Mouse (Mus musculus): ENCODE data around the gene Hmgcl. TPM values are rescaled to one million over a fixed set of nuclear protein-coding genes. Genes with fewer than 3 reads are reported as not detected.

Hmgcl gene
- polyA plus RNA-seq, 1 experiment from 2014 or later = 81.7 TPM

Other genes with a start within 250 kb of the Hmgcl start
- gene Il22ra1, start 218.3 kb upstream of the Hmgcl start, polyA plus RNA-seq (2014; fragmentation: Nextera tagmentation; extraction: Ambion mirVana) = 0.33 and 0.35 TPM in 2 replicates
- gene Myom3, start 186.7 kb upstream of the Hmgcl start, polyA plus RNA-seq (2014; fragmentation: Nextera tagmentation; extraction: Ambion mirVana) = 9.9 and 10.2 TPM in 2 replicates
- gene Srsf10, start 90.7 kb upstream of the Hmgcl start, polyA plus RNA-seq (2014; fragmentation: Nextera tagmentation; extraction: Ambion mirVana) = 212 and 235 TPM in 2 replicates
- gene Pnrc2, start 72.6 kb upstream of the Hmgcl start, polyA plus RNA-seq (2014; fragmentation: Nextera tagmentation; extraction: Ambion mirVana) = 158 and 162 TPM in 2 replicates
- gene Cnr2, start 51.1 kb upstream of the Hmgcl start, polyA plus RNA-seq (2014; fragmentation: Nextera tagmentation; extraction: Ambion mirVana) = 0.69 and 1.1 TPM in 2 replicates
- 70.2 and 79.5 TPM in 2 replicates for gene Fuca1, start 25.7 kb upstream of the Hmgcl start, polyA plus RNA-seq (2014; fragmentation: Nextera tagmentation; extraction: Ambion mirVana)
- gene Gale, start 17.3 kb downstream of the Hmgcl start, polyA plus RNA-seq (2014; fragmentation: Nextera tagmentation; extraction: Ambion mirVana) = 50.5 and 56.1 TPM in 2 replicates
- gene Lypla2, start 26.2 kb downstream of the Hmgcl start, polyA plus RNA-seq (2014; fragmentation: Nextera tagmentation; extraction: Ambion mirVana) = 87.6 and 97.8 TPM in 2 replicates
- gene Pithd1, start 40.8 kb downstream of the Hmgcl start, polyA plus RNA-seq (2014; fragmentation: Nextera tagmentation; extraction: Ambion mirVana) = 48.3 and 51.4 TPM in 2 replicates
- gene Eloa, start 75.3 kb downstream of the Hmgcl start, polyA plus RNA-seq (2014; fragmentation: Nextera tagmentation; extraction: Ambion mirVana) = 47.2 and 48.0 TPM in 2 replicates
- 528 and 551 TPM in 2 replicates for gene Rpl11, start 107.0 kb downstream of the Hmgcl start, polyA plus RNA-seq (2014; fragmentation: Nextera tagmentation; extraction: Ambion mirVana)
- 404 and 407 TPM in 2 replicates for gene Id3, start 197.0 kb downstream of the Hmgcl start, polyA plus RNA-seq (2014; fragmentation: Nextera tagmentation; extraction: Ambion mirVana)
- 7.9 and 10.1 TPM in 2 replicates for gene E2f2, start 225.9 kb downstream of the Hmgcl start, polyA plus RNA-seq (2014; fragmentation: Nextera tagmentation; extraction: Ambion mirVana)

All from embryonic facial prominence, embryonic 14.5 days (tissue).